Mouse (Mus musculus) cerebellum, adult 9-10 months (tissue): ENCODE results near the gene Rbms3.

Source experiments
- DNase-seq: peaks from one replicate; pipeline ENCODE4 v3.0.0; 2022

Rbms3 gene

GRCm38 (mm10) chr9:116569680-116570079, 1060.0 kb downstream of the Rbms3 start:
- DNase-seq = no peak

GRCm38 (mm10) chr9:116566711-116567110, 1063.0 kb downstream of the Rbms3 start:
- DNase-seq = no peak

- no peak for DNase-seq
Measured at GRCm38 (mm10) chr9:116557781-116558180, 1071.9 kb downstream of the Rbms3 start.

GRCm38 (mm10) chr9:116556641-116557040, 1073.1 kb downstream of the Rbms3 start:
- no peak for DNase-seq

DNA sequence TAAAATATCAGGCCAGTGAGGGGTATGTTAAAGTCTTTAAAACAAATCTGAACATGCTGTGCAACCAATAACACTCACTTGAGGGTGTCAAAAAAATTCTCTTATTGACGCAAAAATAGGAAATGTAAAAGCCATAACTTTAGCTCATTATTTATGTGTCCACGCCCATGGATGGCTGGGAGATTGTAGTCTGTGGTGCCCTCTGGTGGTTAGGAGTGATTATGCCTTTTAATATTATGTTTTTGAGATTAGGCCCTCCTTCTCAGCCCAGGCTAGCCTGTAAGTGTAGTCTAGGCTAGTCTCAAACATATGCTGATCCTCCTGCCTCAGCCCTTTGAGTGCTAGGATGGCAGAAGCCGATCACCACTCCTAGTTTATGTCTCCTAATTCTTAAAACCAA, 1076.5 kb downstream of the Rbms3 start:
- peak; percentile 1 for DNase-seq

GRCm38 (mm10) chr9:116546156-116546555, 1083.6 kb downstream of the Rbms3 start:
- DNase-seq = no peak

DNA sequence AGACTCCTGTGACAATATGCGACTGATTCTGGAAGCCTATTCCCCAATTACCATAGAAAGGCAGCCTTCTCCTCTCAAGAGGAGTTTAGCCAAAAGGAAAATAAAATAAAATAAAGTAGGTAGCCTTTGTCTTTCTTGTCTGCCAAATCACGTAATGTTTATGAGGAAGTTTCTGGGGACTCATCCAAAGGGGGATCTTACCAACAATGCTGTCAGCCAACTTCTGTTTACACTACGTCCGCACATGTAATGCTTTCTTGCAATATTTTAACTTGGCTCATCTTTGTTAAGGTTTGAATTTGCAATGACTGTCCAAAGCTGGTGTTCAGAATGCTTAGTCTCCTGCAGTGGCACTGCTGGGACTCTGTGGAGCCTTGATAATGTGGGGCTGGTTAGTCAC, 1086.9 kb downstream of the Rbms3 start:
- DNase-seq = no peak

GRCm38 (mm10) chr9:116541976-116542375, 1087.7 kb downstream of the Rbms3 start:
- no peak for DNase-seq

GRCm38 (mm10) chr9:116535709-116536108, 1094.0 kb downstream of the Rbms3 start:
- no peak for DNase-seq

DNA sequence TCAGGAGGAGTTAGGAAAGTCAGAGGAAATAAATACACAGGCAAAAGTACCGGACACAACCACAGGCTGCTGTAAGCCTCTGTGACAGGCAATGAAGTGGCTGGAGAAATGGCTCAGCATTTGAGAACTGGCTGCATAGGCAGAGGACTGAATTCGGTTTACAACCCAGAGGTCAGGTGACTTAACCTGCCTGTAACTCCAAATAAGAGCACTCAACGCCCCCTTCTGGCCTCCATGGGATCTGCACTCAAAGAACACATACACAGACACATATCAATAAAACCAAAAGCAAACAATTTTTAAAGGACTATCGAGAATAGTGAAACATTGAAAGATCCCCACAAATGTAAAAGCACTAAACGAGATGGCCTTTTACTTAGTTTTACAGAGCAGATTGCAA, 1096.3 kb downstream of the Rbms3 start:
- no peak for DNase-seq

- DNase-seq = no peak
Measured at GRCm38 (mm10) chr9:116531121-116531520, 1098.6 kb downstream of the Rbms3 start.

DNA sequence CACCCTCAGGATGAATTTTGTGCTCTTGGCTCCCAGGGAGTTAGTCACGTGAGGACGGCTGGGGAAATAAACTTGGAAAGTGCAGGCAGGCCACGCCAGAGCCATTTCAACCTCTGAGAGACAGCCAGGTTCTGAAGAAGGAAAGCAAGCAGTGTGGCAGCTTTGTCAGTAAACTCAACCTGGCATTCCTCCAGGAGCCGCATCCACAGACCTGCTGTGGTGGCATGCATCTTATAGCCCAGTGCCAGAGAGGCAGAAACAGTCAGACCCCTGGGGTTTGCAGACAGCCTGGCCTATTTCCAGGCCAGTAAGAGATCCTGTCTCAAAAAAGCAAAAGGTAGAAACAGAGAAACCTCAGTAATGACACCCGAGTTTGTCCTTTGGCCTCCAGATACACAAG, 1105.3 kb downstream of the Rbms3 start:
- DNase-seq = no peak
